8 mouse cellular contexts compared by ENCODE assay signal in the genomic region with DNA sequence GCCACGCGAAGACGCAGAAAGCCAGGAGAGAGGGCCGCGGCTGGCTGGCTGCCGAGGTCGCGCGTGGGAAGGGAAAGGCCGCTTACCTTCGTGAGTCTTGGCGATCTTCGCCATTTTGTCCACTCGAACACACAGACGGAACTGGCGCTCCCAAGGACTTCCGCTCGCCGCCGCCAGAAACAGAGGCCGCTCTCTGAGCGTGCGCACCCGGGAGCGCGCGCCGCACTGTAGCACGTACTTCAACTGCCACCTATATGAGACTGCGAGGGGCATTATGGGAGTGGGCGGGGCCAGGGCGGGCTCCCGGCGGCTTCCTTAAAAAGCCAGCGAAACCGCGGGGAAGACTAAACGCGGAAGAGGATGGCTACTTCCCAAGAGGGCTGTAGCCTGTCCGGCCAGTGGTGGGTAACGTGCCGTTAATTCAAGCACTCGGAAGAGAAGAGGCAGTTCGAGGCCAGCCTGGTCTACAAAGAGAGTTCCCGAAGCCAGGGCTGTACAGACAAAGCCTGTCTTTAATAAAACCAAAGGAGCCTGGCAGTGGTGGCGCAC. TPM values are rescaled to one million over a fixed set of nuclear protein-coding genes. Genes with fewer than 3 reads are reported as not detected.
DNase-seq lines count a peak whose midpoint lies in the region; ATAC-seq lines count a peak whose summit lies in the region.

Sf3b1 (minus strand) TSS at position 229 of the 549 bp plus-strand sequence.

- 1% methylated on average over 46 of the region's 46 CpGs for WGBS in forebrain, embryonic 14.5 days
- 1% methylated on average over 46 of the region's 46 CpGs for WGBS in neural tube, embryonic 15.5 days

- no peaks in the 10 kb centered on the region for H3K9me3 ChIP-seq in forebrain, embryonic 14.5 days (replicated peaks; ENCODE audit: control insufficient read depth, low read length)
- H3K9me3 ChIP-seq in neural tube, embryonic 15.5 days (replicated peaks): no peaks in the 10 kb centered on the region

- intact Hi-C loops in heart, postnatal 14 days (cut with DNase I): loop anchor here (1.0 kb wide), 2 partner anchors 25 to 60 kb away; partner anchors contain the start of gene Coq10b

- no peaks in the 10 kb centered on the region for H3K27me3 ChIP-seq in forebrain, embryonic 14.5 days (replicated peaks; ENCODE audit: control insufficient read depth, insufficient read depth, low read length)
- H3K27me3 ChIP-seq in neural tube, embryonic 15.5 days (replicated peaks): no peaks in the 10 kb centered on the region

- H3K4me3 ChIP-seq in forebrain, embryonic 14.5 days (ENCODE audit: low read depth, low read length): peak within 1 kb of the TSS; percentile 98
- H3K4me3 ChIP-seq in neural tube, embryonic 15.5 days (replicated peaks): peak within 1 kb of the TSS; percentile 96

- H3K4me1 ChIP-seq in forebrain, embryonic 14.5 days (ENCODE audit: control insufficient read depth, insufficient read depth, low read length): peaks cover 8% of the 10 kb centered on the region
- peaks cover 23% of the 10 kb centered on the region for H3K4me1 ChIP-seq in neural tube, embryonic 15.5 days

- no peaks in the 10 kb centered on the region for H3K36me3 ChIP-seq in forebrain, embryonic 14.5 days (ENCODE audit: control insufficient read depth, insufficient read depth, low read length)
- no peaks in the 10 kb centered on the region for H3K36me3 ChIP-seq in neural tube, embryonic 15.5 days

- peak; percentile 99 for ATAC-seq in forebrain, embryonic 14.5 days
- peak; percentile 99 for ATAC-seq in neural tube, embryonic 15.5 days (ENCODE audit: low FRiP score)

- peak within 1 kb of the TSS; percentile 91 for H3K4me2 ChIP-seq in forebrain, embryonic 14.5 days (ENCODE audit: low read length)
- peak within 1 kb of the TSS; percentile 74 for H3K4me2 ChIP-seq in neural tube, embryonic 15.5 days

- DNase-seq in ES-CJ7 (ENCODE audit: low read depth, low spot score): peak; percentile 99
- peak; percentile 93 for DNase-seq in cerebellum, adult 11 months
- peak; percentile 98 for DNase-seq in forebrain, embryonic 14.5 days (ENCODE audit: low spot score)
- DNase-seq in heart, postnatal 14 days: peak; percentile 95 to 96
- DNase-seq in layer of hippocampus, adult 11-12 months (ENCODE audit: low spot score): peak; percentile 96
- DNase-seq in lung, adult 18-20 months: peak; percentile 97 to 98
- DNase-seq in testis, postnatal 14 days (ENCODE audit: low spot score): peak; percentile 97

- peak within 1 kb of the TSS; percentile 93 for H3K27ac ChIP-seq in forebrain, embryonic 14.5 days (ENCODE audit: low read depth, low read length)
- H3K27ac ChIP-seq in neural tube, embryonic 15.5 days (replicated peaks): peak within 1 kb of the TSS; percentile 97

- H3K9ac ChIP-seq in forebrain, embryonic 14.5 days (ENCODE audit: low read length): peak within 1 kb of the TSS; percentile 98
- peak within 1 kb of the TSS; percentile 94 for H3K9ac ChIP-seq in neural tube, embryonic 15.5 days (replicated peaks)

RNA-seq across cellular contexts. Expression of gene Sf3b1, which starts in this region (rescaled TPM):
- 407 and 415 TPM in 2 replicates for polyA plus RNA-seq in forebrain, embryonic 14.5 days (2014; fragmentation: Nextera tagmentation; extraction: Ambion mirVana)
- 100 to 1,000 TPM; 100 to 106 TPM for total RNA-seq in heart, postnatal 14 days (2021)
- 258 and 272 TPM in 2 replicates for polyA plus RNA-seq in neural tube, embryonic 15.5 days (2015; fragmentation: Nextera tagmentation; extraction: Ambion mirVana)

Comparison
In these comparisons a context has a peak if more than half of its experiments do, and no peak if none do; other contexts are left out.
1. Peak in every context shown above with its lines: DNase-seq, ATAC-seq, H3K4me3 ChIP-seq and H3K27ac ChIP-seq.